ENCODE assay signal across 8 mouse cellular contexts in the genomic region with DNA sequence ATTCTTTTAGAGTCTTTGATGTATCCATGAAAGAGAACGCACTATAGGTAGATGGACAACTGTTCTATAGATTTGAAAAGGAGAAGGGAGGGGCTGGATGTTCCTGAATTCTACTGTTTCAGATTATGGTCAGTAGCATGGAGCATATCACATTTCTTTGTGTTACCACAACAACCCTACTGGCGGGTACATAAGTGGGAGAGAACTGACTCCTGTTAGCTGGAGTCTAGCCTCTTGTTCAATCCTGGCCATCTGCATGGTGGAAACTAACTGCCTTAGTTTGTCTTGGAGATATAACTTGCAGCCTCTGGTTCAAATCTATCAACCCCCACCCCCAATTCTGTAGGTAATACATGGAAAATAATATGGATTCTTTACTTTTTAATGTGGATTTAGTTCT. TPM values are rescaled to one million over a fixed set of nuclear protein-coding genes. Genes with fewer than 3 reads are reported as not detected.
DNase-seq lines count a peak whose midpoint lies in the region; ATAC-seq lines count a peak whose summit lies in the region.

No protein-coding gene starts in this region.

- H3K27me3 ChIP-seq in heart, embryonic 12.5 days (replicated peaks), result no peaks in the 10 kb centered on the region
- no peaks in the 10 kb centered on the region for H3K27me3 ChIP-seq in embryonic facial prominence, embryonic 11.5 days (ENCODE audit: control insufficient read depth, insufficient read depth, low read length)
- 0 out of 2 replicates have a peak, but pooled peaks cover 3% of the 10 kb centered on the region for H3K27me3 ChIP-seq in hindbrain, embryonic 15.5 days
- peaks cover 52% of the 10 kb centered on the region for H3K27me3 ChIP-seq in midbrain, embryonic 12.5 days

- H3K9me3 ChIP-seq in heart, embryonic 12.5 days (replicated peaks), result no peaks in the 10 kb centered on the region
- H3K9me3 ChIP-seq in embryonic facial prominence, embryonic 11.5 days (replicated peaks; ENCODE audit: control insufficient read depth, low read length), result no peaks in the 10 kb centered on the region
- no peaks in the 10 kb centered on the region for H3K9me3 ChIP-seq in hindbrain, embryonic 15.5 days
- H3K9me3 ChIP-seq in midbrain, embryonic 12.5 days, result no peaks in the 10 kb centered on the region

- no peak for ATAC-seq in heart, embryonic 12.5 days (ENCODE audit: insufficient number of reproducible peaks, low FRiP score)
- ATAC-seq in embryonic facial prominence, embryonic 11.5 days (replicated peaks; ENCODE audit: insufficient number of reproducible peaks, low FRiP score, low TSS enrichment, low read depth), result no peak
- ATAC-seq in hindbrain, embryonic 15.5 days (ENCODE audit: low FRiP score, low read depth), result no peak
- ATAC-seq in midbrain, embryonic 12.5 days (ENCODE audit: low FRiP score, low read depth), result no peak

- peak overlapping the region; percentile 69 for H3K27ac ChIP-seq in heart, embryonic 12.5 days (ENCODE audit: poor library complexity, severe bottlenecking)
- H3K27ac ChIP-seq in embryonic facial prominence, embryonic 11.5 days (replicated peaks; ENCODE audit: low read depth, low read length), result no peak overlapping the region
- peak overlapping the region; percentile 74 for H3K27ac ChIP-seq in hindbrain, embryonic 15.5 days (replicated peaks)
- peak overlapping the region; percentile 91 for H3K27ac ChIP-seq in midbrain, embryonic 12.5 days (replicated peaks)

- peak overlapping the region; percentile 49 for H3K4me3 ChIP-seq in heart, embryonic 12.5 days
- no peak overlapping the region for H3K4me3 ChIP-seq in embryonic facial prominence, embryonic 11.5 days (ENCODE audit: low read depth, low read length)
- H3K4me3 ChIP-seq in hindbrain, embryonic 15.5 days, result peak overlapping the region; percentile 56
- peak overlapping the region; percentile 47 for H3K4me3 ChIP-seq in midbrain, embryonic 12.5 days

- no peak overlapping the region for H3K9ac ChIP-seq in heart, embryonic 12.5 days
- no peak overlapping the region for H3K9ac ChIP-seq in embryonic facial prominence, embryonic 11.5 days (replicated peaks; ENCODE audit: low read length)
- H3K9ac ChIP-seq in hindbrain, embryonic 15.5 days, result no peak overlapping the region
- no peak overlapping the region for H3K9ac ChIP-seq in midbrain, embryonic 12.5 days (replicated peaks)

- 58% methylated on average over 2 of the region's 2 CpGs for WGBS in heart, embryonic 12.5 days
- 37% methylated on average over 2 of the region's 2 CpGs for WGBS in embryonic facial prominence, embryonic 11.5 days
- 34% methylated on average over 2 of the region's 2 CpGs for WGBS in hindbrain, embryonic 15.5 days
- 47% methylated on average over 2 of the region's 2 CpGs for WGBS in midbrain, embryonic 12.5 days

- H3K36me3 ChIP-seq in heart, embryonic 12.5 days, result no peaks in the 10 kb centered on the region
- no peaks in the 10 kb centered on the region for H3K36me3 ChIP-seq in embryonic facial prominence, embryonic 11.5 days (replicated peaks; ENCODE audit: control insufficient read depth, insufficient read depth, low read depth, low read length)
- no peaks in the 10 kb centered on the region for H3K36me3 ChIP-seq in hindbrain, embryonic 15.5 days
- no peaks in the 10 kb centered on the region for H3K36me3 ChIP-seq in midbrain, embryonic 12.5 days

- no peak for DNase-seq in heart, postnatal 4 days
- DNase-seq in embryonic facial prominence, embryonic 11.5 days (ENCODE audit: low spot score), result no peak
- no peak for DNase-seq in spleen, postnatal 14 days (ENCODE audit: low spot score in 2 of 2)
- DNase-seq in thymus, postnatal 4 days, result no peak
- no peak for DNase-seq in cerebellum, adult 11 months

- peaks cover 15% of the 10 kb centered on the region for H3K4me1 ChIP-seq in heart, embryonic 12.5 days (replicated peaks)
- no peaks in the 10 kb centered on the region for H3K4me1 ChIP-seq in embryonic facial prominence, embryonic 11.5 days (ENCODE audit: control insufficient read depth, insufficient read depth, low read length)
- H3K4me1 ChIP-seq in hindbrain, embryonic 15.5 days (replicated peaks), result peaks cover 29% of the 10 kb centered on the region
- peaks cover 42% of the 10 kb centered on the region for H3K4me1 ChIP-seq in midbrain, embryonic 12.5 days

- peak overlapping the region; percentile 48 for H3K4me2 ChIP-seq in heart, embryonic 12.5 days
- H3K4me2 ChIP-seq in embryonic facial prominence, embryonic 11.5 days (ENCODE audit: low read depth, low read length), result peak overlapping the region; percentile 28
- H3K4me2 ChIP-seq in hindbrain, embryonic 15.5 days, result peak overlapping the region; percentile 86
- H3K4me2 ChIP-seq in midbrain, embryonic 12.5 days (replicated peaks), result peak overlapping the region; percentile 62

RNA-seq across cellular contexts. Expression of a gene that starts 1.3 kb away (rescaled TPM):
- 37.5 and 42.0 TPM in 2 replicates for polyA plus RNA-seq in heart, embryonic 12.5 days (2016; fragmentation: Nextera tagmentation; extraction: Ambion mirVana)
- 100 to 1,000 TPM; 206 to 217 TPM for total RNA-seq in heart, postnatal 4 days (2021)
- polyA plus RNA-seq in embryonic facial prominence, embryonic 11.5 days (2014; fragmentation: Nextera tagmentation; extraction: Ambion mirVana), result 23.1 and 23.5 TPM in 2 replicates
- polyA plus RNA-seq in hindbrain, embryonic 15.5 days (2015; fragmentation: Nextera tagmentation; extraction: Ambion mirVana), result 39.5 and 47.1 TPM in 2 replicates
- 28.5 and 28.6 TPM in 2 replicates for polyA plus RNA-seq in midbrain, embryonic 12.5 days (2016; fragmentation: Nextera tagmentation; extraction: Ambion mirVana)

RNA-seq across cellular contexts. Expression of a gene that starts 4.1 kb away (rescaled TPM):
- 0.50 and 0.74 TPM in 2 replicates for polyA plus RNA-seq in heart, embryonic 12.5 days (2016; fragmentation: Nextera tagmentation; extraction: Ambion mirVana)
- not detected for total RNA-seq in heart, postnatal 4 days (2021)
- 9.5 and 12.1 TPM in 2 replicates for polyA plus RNA-seq in embryonic facial prominence, embryonic 11.5 days (2014; fragmentation: Nextera tagmentation; extraction: Ambion mirVana)
- 20.2 and 23.1 TPM in 2 replicates for polyA plus RNA-seq in hindbrain, embryonic 15.5 days (2015; fragmentation: Nextera tagmentation; extraction: Ambion mirVana)
- 11.5 and 16.5 TPM in 2 replicates for polyA plus RNA-seq in midbrain, embryonic 12.5 days (2016; fragmentation: Nextera tagmentation; extraction: Ambion mirVana)

Comparison
In these comparisons a context has a peak if more than half of its experiments do, and no peak if none do; other contexts are left out.
1. H3K4me2 ChIP-seq: peak in every context shown above with its lines; median percentile 86 in hindbrain, embryonic 15.5 days; 62 in midbrain, embryonic 12.5 days; 48 in heart, embryonic 12.5 days; 28 in embryonic facial prominence, embryonic 11.5 days.